Mouse (Mus musculus) CH12F3 (cell line): ENCODE results near the gene Psg19.
"Not testable (repeated sequence)": the region's sequence is repeated elsewhere in the genome, so short reads cannot be mapped to it uniquely, and the experiment has no call there.

ENCODE experiments used
- in situ Hi-C: fragments of 300-500 bp; cut with MboI; formaldehyde crosslinking; loops from 2 replicates; pipeline ENCODE4 v1.14.3; 2020; ENCODE audit warnings: low sequenced_read_pairs

Gene Psg19

GRCm38 (mm10) chr7:18798420-18798819, at the start of gene Psg19:
Gene Psg19 (minus strand): TSS chr7:18798520.
- in situ Hi-C loops = no loop called here

GRCm38 (mm10) chr7:18844811-18845210, 46.5 kb upstream of the Psg19 start:
- in situ Hi-C loops = no loop called here

GRCm38 (mm10) chr7:18841174-18841567, 42.9 kb upstream of the Psg19 start:
- in situ Hi-C loops = no loop called here

GRCm38 (mm10) chr7:18840386-18841173, 42.3 kb upstream of the Psg19 start:
- in situ Hi-C loops = no loop called here

- in situ Hi-C loops = no loop called here
Observed at GRCm38 (mm10) chr7:18839865-18840264, 41.5 kb upstream of the Psg19 start, which contains the start of gene Mill2. Gene Mill2 (plus strand): TSS chr7:18839966.

- in situ Hi-C loops = no loop called here
Observed at GRCm38 (mm10) chr7:18832298-18832697, 34.0 kb upstream of the Psg19 start.

GRCm38 (mm10) chr7:18829545-18829944, 31.2 kb upstream of the Psg19 start:
- in situ Hi-C loops = no loop called here

GRCm38 (mm10) chr7:18828592-18828991, 30.3 kb upstream of the Psg19 start:
- in situ Hi-C loops = no loop called here

GRCm38 (mm10) chr7:18827792-18828546, 29.6 kb upstream of the Psg19 start:
- in situ Hi-C loops = no loop called here

- in situ Hi-C loops = no loop called here
Observed at GRCm38 (mm10) chr7:18821507-18821906, 23.2 kb upstream of the Psg19 start, which contains the start of gene Psg17. Gene Psg17 (minus strand): TSS chr7:18821607.

- in situ Hi-C loops = no loop called here
Observed at GRCm38 (mm10) chr7:18818301-18818700, 20.0 kb upstream of the Psg19 start.

- in situ Hi-C loops = no loop called here
Observed at GRCm38 (mm10) chr7:18803526-18803925, 5.2 kb upstream of the Psg19 start.

GRCm38 (mm10) chr7:18799129-18799528, 809 bp upstream of the Psg19 start:
- in situ Hi-C loops = no loop called here

GRCm38 (mm10) chr7:18790671-18791070, 7.6 kb downstream of the Psg19 start:
- in situ Hi-C loops = not testable (repeated sequence)

GRCm38 (mm10) chr7:18781301-18781700, 17.0 kb downstream of the Psg19 start:
- in situ Hi-C loops = not testable (repeated sequence)

- in situ Hi-C loops = no loop called here
Observed at GRCm38 (mm10) chr7:18779337-18779781, 19.0 kb downstream of the Psg19 start.

GRCm38 (mm10) chr7:18762885-18763284, 35.4 kb downstream of the Psg19 start:
- in situ Hi-C loops = not testable (repeated sequence)

- in situ Hi-C loops = not testable (repeated sequence)
Observed at GRCm38 (mm10) chr7:18760152-18760551, 38.2 kb downstream of the Psg19 start.

GRCm38 (mm10) chr7:18749896-18750477, 48.3 kb downstream of the Psg19 start:
- in situ Hi-C loops = loop anchor here (10.0 kb wide), 1 partner anchor 125 kb away; the partner anchor contains the start of gene Pglyrp1

- in situ Hi-C loops = no loop called here
Observed at GRCm38 (mm10) chr7:18748994-18749895, 49.1 kb downstream of the Psg19 start.
